Mouse (Mus musculus): ENCODE results near the gene Qrich2.

DNA sequence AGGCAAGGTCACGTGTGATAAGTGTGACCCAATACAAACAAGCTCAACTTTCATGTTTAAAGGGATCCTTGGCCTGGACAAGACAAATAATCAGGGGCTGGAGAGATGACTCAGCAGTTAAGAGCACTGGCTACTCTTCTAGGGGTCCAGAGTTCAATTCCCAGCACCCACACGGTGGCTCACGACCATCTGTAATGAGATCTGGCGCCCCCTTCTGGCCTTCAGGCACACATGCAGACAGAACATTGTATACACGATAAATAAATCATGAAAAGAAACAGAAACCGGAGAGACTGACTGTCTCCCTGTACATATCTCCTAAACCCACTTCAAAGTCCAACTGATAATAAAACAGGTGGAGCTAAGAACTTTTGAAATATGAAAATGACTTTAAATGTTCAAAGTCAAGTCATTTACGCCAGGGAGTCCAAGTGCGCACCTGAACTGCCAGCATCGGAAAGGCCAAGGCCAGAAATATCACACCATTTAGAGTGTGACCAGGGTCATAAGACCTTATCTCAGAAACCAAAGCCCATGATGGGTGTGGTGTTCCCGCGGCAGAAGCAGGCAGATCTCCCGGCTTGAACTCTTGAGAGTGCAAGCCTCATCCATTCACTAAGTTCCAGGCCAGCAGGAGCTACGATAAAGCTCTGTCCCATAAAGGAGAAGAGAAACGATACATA is 22.8 kb upstream of the Qrich2 start:
- TF ChIP-seq CTCF (IDR thresholded peaks at IDR 0.05; ENCODE audit: low read depth), result peak; percentile 35
- no peak for TF ChIP-seq EP300 (IDR thresholded peaks at IDR 0.05; ENCODE audit: low read depth)
